Mouse (Mus musculus): Measurements from ENCODE around the gene Zscan10. TPM values are rescaled to one million over a fixed set of nuclear protein-coding genes. Genes with fewer than 3 reads are reported as not detected.
A peak's percentile ranks its signal among the peaks of the same experiment; 100 is the strongest.

The Zscan10 gene
- polyA plus RNA-seq, 1 experiment from 2014 or later: 0.14 TPM

GRCm38 (mm10) chr17:23559767-23560166, 40.9 kb upstream of the Zscan10 start:
- Histone ChIP-seq H3K27me3 (replicated peaks; ENCODE audit: control insufficient read depth, insufficient read depth, low read length) (no peaks in the 10 kb centered on the region), H3K27ac (ENCODE audit: low read depth) (no peak overlapping the region), H3K4me1 (replicated peaks; ENCODE audit: control insufficient read depth, insufficient read depth, low read length) (no peaks in the 10 kb centered on the region), H3K36me3 (ENCODE audit: control insufficient read depth, insufficient read depth, low read length) (peaks cover 59% of the 10 kb centered on the region), H3K9ac (ENCODE audit: low read length) (no peak overlapping the region), H3K4me2 (ENCODE audit: low read length) (no peak overlapping the region), H3K9me3 (ENCODE audit: control insufficient read depth, low read length) (no peaks in the 10 kb centered on the region), H3K4me3 (ENCODE audit: low read depth, low read length) (no peak overlapping the region)
- no peak for ATAC-seq (replicated peaks; ENCODE audit: low FRiP score, low TSS enrichment, low read depth)
- DNase-seq (ENCODE audit: low spot score): no peak
- WGBS: 56% methylated on average over 10 of the region's 11 CpGs

GRCm38 (mm10) chr17:23563595-23564367, 36.9 kb upstream of the Zscan10 start, which contains the start of gene Zfp213:
Gene Zfp213, minus strand, starts transcription at chr17:23564238.
- DNase-seq (ENCODE audit: low spot score): peak; percentile 92
- Histone ChIP-seq H3K4me1 (replicated peaks; ENCODE audit: control insufficient read depth, insufficient read depth, low read length) (peaks cover 6% of the 10 kb centered on the region; the same call in 1 of the 2 replicates), H3K9ac (ENCODE audit: low read length) (peak within 1 kb of the TSS; percentile 93), H3K9me3 (ENCODE audit: control insufficient read depth, low read length) (no peaks in the 10 kb centered on the region), H3K27me3 (replicated peaks; ENCODE audit: control insufficient read depth, insufficient read depth, low read length) (no peaks in the 10 kb centered on the region), H3K36me3 (ENCODE audit: control insufficient read depth, insufficient read depth, low read length) (peaks cover 24% of the 10 kb centered on the region), H3K4me3 (ENCODE audit: low read depth, low read length) (peak within 1 kb of the TSS; percentile 67), H3K27ac (ENCODE audit: low read depth) (peak within 1 kb of the TSS; percentile 94), H3K4me2 (ENCODE audit: low read length) (peak within 1 kb of the TSS; percentile 64)
- ATAC-seq (replicated peaks; ENCODE audit: low FRiP score, low TSS enrichment, low read depth): peak; percentile 96
- under 1% methylated on average over 59 of the region's 59 CpGs for WGBS

- Histone ChIP-seq H3K4me2 (ENCODE audit: low read length) (peak overlapping the region; percentile 64), H3K36me3 (ENCODE audit: control insufficient read depth, insufficient read depth, low read length) (peaks cover 18% of the 10 kb centered on the region), H3K27me3 (replicated peaks; ENCODE audit: control insufficient read depth, insufficient read depth, low read length) (no peaks in the 10 kb centered on the region), H3K9me3 (ENCODE audit: control insufficient read depth, low read length) (no peaks in the 10 kb centered on the region), H3K9ac (ENCODE audit: low read length) (peak overlapping the region; percentile 93), H3K4me3 (ENCODE audit: low read depth, low read length) (peak overlapping the region; percentile 67), H3K4me1 (replicated peaks; ENCODE audit: control insufficient read depth, insufficient read depth, low read length) (peaks cover 6% of the 10 kb centered on the region; the same call in 1 of the 2 replicates), H3K27ac (ENCODE audit: low read depth) (peak overlapping the region; percentile 94)
- ATAC-seq (replicated peaks; ENCODE audit: low FRiP score, low TSS enrichment, low read depth) (peak; percentile 74), DNase-seq (ENCODE audit: low spot score) (no peak)
- 0% methylated on average over 8 of the region's 8 CpGs for WGBS
Measured at GRCm38 (mm10) chr17:23564368-23564715, 36.3 kb upstream of the Zscan10 start.

- Histone ChIP-seq H3K9me3 (ENCODE audit: control insufficient read depth, low read length) (no peaks in the 10 kb centered on the region), H3K4me2 (ENCODE audit: low read length) (no peak overlapping the region), H3K27me3 (replicated peaks; ENCODE audit: control insufficient read depth, insufficient read depth, low read length) (no peaks in the 10 kb centered on the region), H3K4me3 (ENCODE audit: low read depth, low read length) (no peak overlapping the region), H3K4me1 (replicated peaks; ENCODE audit: control insufficient read depth, insufficient read depth, low read length) (peaks cover 6% of the 10 kb centered on the region; the same call in 1 of the 2 replicates), H3K36me3 (ENCODE audit: control insufficient read depth, insufficient read depth, low read length) (no peaks in the 10 kb centered on the region), H3K9ac (ENCODE audit: low read length) (no peak overlapping the region), H3K27ac (ENCODE audit: low read depth) (no peak overlapping the region)
- DNase-seq (ENCODE audit: low spot score) (no peak), ATAC-seq (replicated peaks; ENCODE audit: low FRiP score, low TSS enrichment, low read depth) (no peak)
- WGBS: 53% methylated on average over 5 of the region's 5 CpGs
Measured at GRCm38 (mm10) chr17:23566787-23567186, 33.9 kb upstream of the Zscan10 start.

- H3K36me3 ChIP-seq (ENCODE audit: control insufficient read depth, insufficient read depth, low read length): no peaks in the 10 kb centered on the region
- H3K9me3 ChIP-seq (ENCODE audit: control insufficient read depth, low read length): no peaks in the 10 kb centered on the region
- H3K27ac ChIP-seq (ENCODE audit: low read depth): no peak overlapping the region
- no peak overlapping the region for H3K4me3 ChIP-seq (ENCODE audit: low read depth, low read length)
- ATAC-seq (replicated peaks; ENCODE audit: low FRiP score, low TSS enrichment, low read depth) (no peak), DNase-seq (ENCODE audit: low spot score) (no peak)
- 34% methylated on average over 5 of the region's 5 CpGs for WGBS
- no peak overlapping the region for H3K9ac ChIP-seq (ENCODE audit: low read length)
- H3K4me2 ChIP-seq (ENCODE audit: low read length): no peak overlapping the region
- H3K4me1 ChIP-seq (replicated peaks; ENCODE audit: control insufficient read depth, insufficient read depth, low read length): peaks cover 6% of the 10 kb centered on the region; the same call in 1 of the 2 replicates
- no peaks in the 10 kb centered on the region for H3K27me3 ChIP-seq (replicated peaks; ENCODE audit: control insufficient read depth, insufficient read depth, low read length)
Measured at GRCm38 (mm10) chr17:23568370-23568769, 32.3 kb upstream of the Zscan10 start.

- 39% methylated on average over 6 of the region's 6 CpGs for WGBS
- Histone ChIP-seq H3K27me3 (replicated peaks; ENCODE audit: control insufficient read depth, insufficient read depth, low read length) (no peaks in the 10 kb centered on the region), H3K9me3 (ENCODE audit: control insufficient read depth, low read length) (peaks cover 4% of the 10 kb centered on the region; the same call in 1 of the 2 replicates), H3K4me3 (ENCODE audit: low read depth, low read length) (no peak overlapping the region), H3K4me2 (ENCODE audit: low read length) (no peak overlapping the region), H3K27ac (ENCODE audit: low read depth) (no peak overlapping the region), H3K36me3 (ENCODE audit: control insufficient read depth, insufficient read depth, low read length) (peaks cover 12% of the 10 kb centered on the region), H3K4me1 (replicated peaks; ENCODE audit: control insufficient read depth, insufficient read depth, low read length) (peaks cover 3% of the 10 kb centered on the region; the same call in 1 of the 2 replicates), H3K9ac (ENCODE audit: low read length) (no peak overlapping the region)
- ATAC-seq (replicated peaks; ENCODE audit: low FRiP score, low TSS enrichment, low read depth) (no peak; the same call in 1 of the 2 replicates), DNase-seq (ENCODE audit: low spot score) (no peak)
Measured at GRCm38 (mm10) chr17:23570017-23570416, 30.6 kb upstream of the Zscan10 start.

- H3K4me3 ChIP-seq (ENCODE audit: low read depth, low read length): no peak overlapping the region
- H3K4me2 ChIP-seq (ENCODE audit: low read length): no peak overlapping the region
- no peaks in the 10 kb centered on the region for H3K27me3 ChIP-seq (replicated peaks; ENCODE audit: control insufficient read depth, insufficient read depth, low read length)
- H3K27ac ChIP-seq (ENCODE audit: low read depth): no peak overlapping the region
- peaks cover 22% of the 10 kb centered on the region for H3K36me3 ChIP-seq (ENCODE audit: control insufficient read depth, insufficient read depth, low read length)
- no peak overlapping the region for H3K9ac ChIP-seq (ENCODE audit: low read length)
- DNase-seq (ENCODE audit: low spot score): no peak
- 21% methylated on average over 5 of the region's 5 CpGs for WGBS
- H3K9me3 ChIP-seq (ENCODE audit: control insufficient read depth, low read length): peaks cover 10% of the 10 kb centered on the region
- no peaks in the 10 kb centered on the region for H3K4me1 ChIP-seq (replicated peaks; ENCODE audit: control insufficient read depth, insufficient read depth, low read length)
- ATAC-seq (replicated peaks; ENCODE audit: low FRiP score, low TSS enrichment, low read depth): no peak
Measured at GRCm38 (mm10) chr17:23571084-23571483, 29.6 kb upstream of the Zscan10 start.

GRCm38 (mm10) chr17:23572059-23572458, 28.6 kb upstream of the Zscan10 start:
- Histone ChIP-seq H3K4me2 (ENCODE audit: low read length) (no peak overlapping the region), H3K9me3 (ENCODE audit: control insufficient read depth, low read length) (peaks cover 19% of the 10 kb centered on the region), H3K27ac (ENCODE audit: low read depth) (no peak overlapping the region), H3K27me3 (replicated peaks; ENCODE audit: control insufficient read depth, insufficient read depth, low read length) (no peaks in the 10 kb centered on the region), H3K36me3 (ENCODE audit: control insufficient read depth, insufficient read depth, low read length) (peaks cover 32% of the 10 kb centered on the region), H3K9ac (ENCODE audit: low read length) (no peak overlapping the region), H3K4me1 (replicated peaks; ENCODE audit: control insufficient read depth, insufficient read depth, low read length) (no peaks in the 10 kb centered on the region), H3K4me3 (ENCODE audit: low read depth, low read length) (no peak overlapping the region)
- DNase-seq (ENCODE audit: low spot score) (no peak), ATAC-seq (replicated peaks; ENCODE audit: low FRiP score, low TSS enrichment, low read depth) (no peak)
- 77% methylated on average over 6 of the region's 6 CpGs for WGBS

GRCm38 (mm10) chr17:23574130-23574529, 26.5 kb upstream of the Zscan10 start:
- Histone ChIP-seq H3K27me3 (replicated peaks; ENCODE audit: control insufficient read depth, insufficient read depth, low read length) (no peaks in the 10 kb centered on the region), H3K9me3 (ENCODE audit: control insufficient read depth, low read length) (peaks cover 19% of the 10 kb centered on the region), H3K4me2 (ENCODE audit: low read length) (no peak overlapping the region), H3K27ac (ENCODE audit: low read depth) (no peak overlapping the region), H3K9ac (ENCODE audit: low read length) (no peak overlapping the region), H3K4me1 (replicated peaks; ENCODE audit: control insufficient read depth, insufficient read depth, low read length) (no peaks in the 10 kb centered on the region), H3K4me3 (ENCODE audit: low read depth, low read length) (no peak overlapping the region), H3K36me3 (ENCODE audit: control insufficient read depth, insufficient read depth, low read length) (peaks cover 49% of the 10 kb centered on the region)
- no peak for DNase-seq (ENCODE audit: low spot score)
- WGBS: 87% methylated on average over 8 of the region's 8 CpGs
- ATAC-seq (replicated peaks; ENCODE audit: low FRiP score, low TSS enrichment, low read depth): no peak
